Mouse (Mus musculus): Measurements from ENCODE around the gene Iqck.

DNA sequence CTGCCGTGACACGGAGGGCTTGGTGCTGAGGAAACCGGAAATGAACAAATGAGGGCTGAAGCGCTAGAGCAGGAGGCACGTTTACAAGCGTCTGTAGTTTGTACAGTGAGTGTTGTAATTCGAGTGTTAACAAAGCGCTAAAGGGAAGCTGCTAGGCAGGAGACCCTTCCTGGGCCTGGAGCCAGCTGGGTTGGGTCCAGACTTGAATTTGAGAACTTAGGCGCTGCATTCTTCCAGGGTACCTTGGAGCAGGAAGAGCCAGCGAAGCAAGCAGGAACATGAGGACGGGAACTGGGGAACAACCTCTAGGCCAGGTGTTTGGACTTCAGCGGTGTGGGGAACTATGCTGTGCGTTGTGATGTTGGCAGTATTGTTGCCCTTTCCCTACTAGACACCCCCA is 47.4 kb downstream of the Iqck start:
- TF ChIP-seq CHD2 (IDR thresholded peaks at IDR 0.05; ENCODE audit: low read depth, low read length) (no peak), ZNF384 (IDR thresholded peaks at IDR 0.05; ENCODE audit: low read depth, low read length) (no peak), MAFK (IDR thresholded peaks at IDR 0.05; ENCODE audit: insufficient read depth, low read depth, low read length) (no peak), HCFC1 (IDR thresholded peaks at IDR 0.05; ENCODE audit: borderline replicate concordance, insufficient read depth, low read length) (no peak)

All from ES-E14 (cell line).